Mouse (Mus musculus) layer of hippocampus, adult 11-12 months (tissue): ENCODE data around the gene Chchd6.

Source experiments
- DNase-seq: peaks from one replicate; pipeline ENCODE4 v3.0.0; 2022; ENCODE audit warnings: low spot score

The Chchd6 gene

GRCm38 (mm10) chr6:89404964-89405363, 190.5 kb downstream of the Chchd6 start:
- no peak for DNase-seq

DNA sequence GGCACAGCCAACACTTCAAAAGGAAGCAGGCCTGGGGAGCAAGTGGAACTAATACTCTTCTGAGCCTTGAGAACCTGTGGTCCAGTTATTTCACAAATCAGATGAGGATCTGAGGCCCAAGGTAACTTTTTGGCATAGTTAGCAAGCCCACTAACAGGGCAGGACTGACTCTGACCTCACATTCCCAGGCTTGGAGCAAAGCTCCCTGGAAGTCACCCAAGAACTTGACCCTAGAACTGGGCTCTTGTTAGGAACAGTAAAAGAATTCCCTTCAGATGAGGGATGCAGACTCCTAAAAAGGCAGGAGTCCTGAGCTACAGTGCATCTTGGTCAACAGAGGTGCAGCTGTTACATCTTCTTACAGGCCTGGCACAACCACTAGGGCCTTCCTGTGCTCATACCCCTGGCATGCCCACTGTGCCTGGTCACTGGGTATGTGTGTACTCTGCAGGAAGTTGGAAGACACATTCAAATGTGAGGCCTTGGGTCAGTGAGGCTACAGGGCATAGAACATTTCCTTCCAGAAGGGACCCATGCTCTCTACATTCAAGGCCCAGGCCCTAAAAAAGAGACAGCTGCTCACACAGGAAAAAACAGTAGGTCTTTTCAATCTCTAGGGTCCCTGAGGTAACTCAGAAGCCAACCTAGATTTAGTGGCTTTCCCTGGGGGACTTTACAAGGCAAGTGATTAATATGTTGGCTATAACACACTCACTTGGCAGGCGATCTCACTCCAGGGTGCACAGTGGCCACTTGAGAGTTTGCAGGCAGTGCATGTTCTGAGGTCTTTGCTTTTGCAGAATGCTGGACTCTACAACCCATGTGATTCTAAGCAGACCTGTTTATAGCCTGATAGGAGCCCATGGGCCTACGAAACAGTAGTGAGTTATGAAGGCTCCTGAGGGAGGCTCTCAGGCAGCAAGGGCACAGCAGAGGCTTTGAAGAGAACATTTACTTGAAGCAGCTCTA, 191.9 kb downstream of the Chchd6 start:
- no peak for DNase-seq

- DNase-seq: no peak
Measured at GRCm38 (mm10) chr6:89402406-89402805, 193.0 kb downstream of the Chchd6 start.

GRCm38 (mm10) chr6:89399564-89399963, 195.9 kb downstream of the Chchd6 start:
- no peak for DNase-seq

DNA sequence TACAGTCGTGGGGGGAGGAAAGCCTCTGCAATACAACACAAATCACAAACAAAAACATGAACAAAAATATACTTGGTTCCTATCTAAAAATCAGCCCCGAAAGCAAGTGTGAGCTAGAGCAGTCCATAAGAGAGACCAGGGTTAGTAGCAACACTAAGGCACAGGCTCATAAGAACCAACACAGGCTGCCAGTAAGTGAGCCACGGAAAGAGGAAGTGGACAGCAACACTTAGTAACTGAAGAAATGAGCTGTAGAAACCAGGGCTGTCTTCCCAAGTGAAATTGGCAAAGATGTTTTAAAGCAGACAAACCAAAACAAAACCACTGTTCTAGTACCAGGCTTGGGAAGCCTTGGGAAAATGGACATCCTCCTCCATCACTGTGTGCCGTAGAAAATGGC, 197.5 kb downstream of the Chchd6 start:
- no peak for DNase-seq

GRCm38 (mm10) chr6:89393820-89394219, 201.6 kb downstream of the Chchd6 start:
- no peak for DNase-seq

DNA sequence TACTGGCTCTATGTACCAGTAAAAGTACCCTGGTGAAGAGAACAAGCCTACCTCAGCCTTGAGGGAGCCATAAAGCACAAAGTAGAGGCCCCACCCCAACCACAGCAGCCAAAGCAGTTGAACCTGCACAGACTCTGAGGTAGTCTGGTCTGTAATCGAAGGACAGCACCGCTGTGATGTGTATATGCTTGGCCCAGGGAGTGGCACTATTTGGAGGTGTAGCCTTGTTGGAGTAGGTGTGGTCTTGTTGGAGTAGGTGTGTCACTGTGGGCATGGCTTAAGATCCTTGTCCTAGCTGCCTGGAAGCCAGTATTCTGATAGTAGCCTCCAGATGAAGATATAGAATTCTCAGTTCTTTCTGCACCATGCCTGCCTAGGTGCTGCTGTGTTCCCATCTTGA, 203.2 kb downstream of the Chchd6 start:
- DNase-seq: no peak

DNA sequence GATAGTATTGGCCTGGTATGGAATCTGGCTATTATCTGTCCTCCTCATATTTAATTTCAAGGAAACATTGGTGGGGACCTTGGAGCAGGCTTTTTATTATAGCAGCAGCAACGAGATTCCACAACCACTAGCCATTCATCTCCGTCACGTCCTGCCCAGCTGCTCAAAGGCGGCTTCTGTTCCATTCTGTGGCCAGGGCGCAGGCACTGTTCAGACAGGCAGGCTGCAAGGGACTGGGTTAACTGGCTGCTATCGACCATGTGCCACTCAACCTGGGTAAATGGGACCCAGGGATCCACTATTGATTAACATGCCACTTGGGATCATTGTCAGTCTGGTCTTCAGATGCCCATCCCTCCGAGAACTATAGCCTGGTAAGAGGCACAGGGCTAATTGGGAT, 205.7 kb downstream of the Chchd6 start:
- no peak for DNase-seq

DNA sequence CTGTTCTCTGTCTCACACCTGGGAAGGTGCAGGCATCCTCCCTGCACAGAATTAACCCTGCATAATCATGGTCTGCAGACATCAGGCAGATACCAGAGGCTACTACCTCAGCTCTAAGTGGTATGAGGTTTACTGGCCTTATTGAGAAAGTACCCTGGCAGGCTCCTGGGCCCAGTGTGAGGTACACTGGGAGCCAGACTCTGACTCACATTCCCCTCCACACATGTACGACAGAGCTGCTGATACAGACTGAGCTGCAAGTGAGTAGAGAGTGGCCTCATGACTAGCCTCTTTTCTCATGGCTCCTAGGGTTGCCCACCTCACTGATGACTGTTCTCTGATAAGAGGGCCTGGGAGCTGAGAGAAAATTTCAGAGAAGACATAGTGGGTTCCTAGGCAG, 208.5 kb downstream of the Chchd6 start:
- DNase-seq: no peak

DNA sequence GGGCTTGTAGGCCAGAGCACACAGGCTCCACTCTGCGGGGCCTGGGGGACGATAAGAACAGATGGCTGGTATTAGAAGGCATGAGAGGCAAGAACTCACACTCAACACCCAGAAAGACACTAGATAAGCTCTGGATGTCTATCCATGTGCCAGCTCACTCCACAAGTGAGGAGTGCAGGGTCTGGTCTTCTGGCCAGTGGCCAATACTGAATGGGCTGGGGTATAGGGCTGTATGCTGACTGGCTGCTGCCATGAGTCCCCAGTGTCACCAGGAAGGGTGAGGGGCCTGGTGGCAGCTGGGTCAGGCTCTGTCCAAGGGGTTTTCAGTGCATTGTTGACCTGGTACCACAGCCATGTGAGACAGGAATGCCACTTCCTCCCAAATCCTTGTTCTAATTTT, 210.8 kb downstream of the Chchd6 start:
- no peak for DNase-seq

GRCm38 (mm10) chr6:89381851-89382250, 213.6 kb downstream of the Chchd6 start:
- DNase-seq: no peak

DNA sequence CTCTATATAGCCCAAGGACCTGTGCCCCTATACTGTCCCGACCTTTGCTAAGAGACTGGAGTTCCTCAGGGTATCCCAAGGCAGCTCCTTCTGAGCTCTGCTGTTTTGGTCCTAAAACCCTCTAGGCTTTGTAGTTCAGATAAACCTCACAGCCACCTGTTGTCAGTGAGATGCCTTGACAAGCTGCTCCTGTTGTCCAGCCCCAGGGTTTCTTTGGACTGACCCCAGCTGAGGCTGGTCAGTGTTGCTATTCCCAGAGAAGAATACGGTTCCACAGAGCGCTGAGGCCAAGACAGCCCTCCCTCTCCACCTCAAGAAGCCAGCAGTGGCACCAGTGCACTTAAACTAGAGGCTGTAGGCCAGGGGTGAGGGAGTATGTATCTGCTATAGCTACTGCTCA, 214.3 kb downstream of the Chchd6 start:
- DNase-seq: no peak

DNA sequence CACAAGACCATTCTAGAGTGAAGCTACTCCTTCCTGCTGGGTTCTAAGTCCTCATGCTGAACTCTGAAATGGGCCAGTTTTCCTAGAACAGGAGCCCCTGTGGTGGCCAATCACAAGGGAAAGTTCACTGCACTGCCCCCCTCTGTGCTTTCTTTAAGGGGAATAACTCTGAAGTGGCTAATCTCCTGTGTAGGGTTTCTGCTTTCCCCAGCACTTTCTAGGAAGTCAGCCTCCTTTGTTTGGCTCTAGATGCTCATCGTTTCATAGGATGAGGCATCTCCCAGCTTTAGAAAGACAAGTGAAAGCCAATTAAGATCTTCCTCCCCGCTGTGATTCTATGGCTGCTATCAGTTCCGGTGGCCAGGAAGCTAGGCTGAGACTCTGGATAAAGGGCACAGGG, 214.7 kb downstream of the Chchd6 start:
- DNase-seq: no peak

- no peak for DNase-seq
Measured at GRCm38 (mm10) chr6:89378264-89378663, 217.2 kb downstream of the Chchd6 start.

DNA sequence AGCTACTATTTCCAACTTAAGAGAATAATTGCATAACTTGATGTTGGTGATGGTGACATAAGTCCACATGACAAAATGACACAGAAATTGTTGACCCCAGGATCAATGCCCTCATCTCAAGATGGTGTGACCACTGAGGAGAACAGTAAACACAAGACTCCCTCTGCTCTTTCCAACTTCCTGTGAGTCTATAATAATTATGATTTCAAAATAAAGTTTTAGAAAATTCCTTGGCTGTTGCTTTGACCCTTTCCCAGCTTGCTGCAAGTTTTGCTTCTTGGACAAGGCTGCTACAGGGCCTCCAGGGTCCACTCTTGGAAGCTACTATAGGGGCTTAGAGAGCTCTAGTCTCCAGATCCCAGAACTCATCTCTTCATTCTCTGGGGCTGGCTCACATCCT, 226.6 kb downstream of the Chchd6 start:
- no peak for DNase-seq

DNA sequence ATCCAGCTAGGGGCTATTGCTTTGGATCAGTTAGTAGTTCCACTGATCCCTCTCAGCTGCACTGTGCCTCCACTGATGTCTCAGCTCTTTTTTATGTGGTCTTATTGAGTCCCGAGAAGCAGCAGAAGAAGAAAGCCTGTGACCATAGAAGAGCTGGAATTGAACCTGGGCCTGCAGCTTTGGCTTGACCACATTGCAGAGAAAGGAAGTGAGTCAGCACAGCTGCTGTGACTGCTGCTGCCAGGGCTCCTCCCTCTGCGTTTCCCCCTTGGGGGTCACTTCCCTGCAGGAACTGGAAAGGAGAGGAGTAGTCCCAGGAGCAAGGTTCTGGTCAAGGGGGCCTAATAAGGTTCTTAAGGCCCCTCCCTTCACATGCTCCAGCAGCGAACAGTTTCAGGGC, 231.1 kb downstream of the Chchd6 start:
- no peak for DNase-seq

DNA sequence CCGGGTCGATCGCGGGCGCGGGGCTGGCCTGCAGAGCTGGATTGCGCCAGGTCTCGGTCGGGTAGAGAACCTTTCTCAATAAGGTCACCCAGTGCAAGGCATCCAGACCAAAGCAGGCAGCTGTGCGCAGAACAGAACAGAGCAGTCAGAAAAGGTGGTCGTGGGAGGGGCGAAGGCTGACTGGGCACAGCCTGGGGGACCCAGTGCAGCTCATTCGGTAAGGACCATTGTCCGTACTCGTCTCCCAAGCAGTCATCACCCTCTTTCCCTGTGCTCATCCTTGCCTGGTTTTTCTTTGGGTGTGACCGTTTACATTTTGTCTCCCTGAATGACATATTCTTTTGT, 232.4 kb downstream of the Chchd6 start:
- no peak for DNase-seq

- DNase-seq: peak; percentile 56
Measured at GRCm38 (mm10) chr6:89362281-89363106, 233.0 kb downstream of the Chchd6 start, which contains the start of gene Plxna1. Gene Plxna1 (minus strand): TSS chr6:89362620.

DNA sequence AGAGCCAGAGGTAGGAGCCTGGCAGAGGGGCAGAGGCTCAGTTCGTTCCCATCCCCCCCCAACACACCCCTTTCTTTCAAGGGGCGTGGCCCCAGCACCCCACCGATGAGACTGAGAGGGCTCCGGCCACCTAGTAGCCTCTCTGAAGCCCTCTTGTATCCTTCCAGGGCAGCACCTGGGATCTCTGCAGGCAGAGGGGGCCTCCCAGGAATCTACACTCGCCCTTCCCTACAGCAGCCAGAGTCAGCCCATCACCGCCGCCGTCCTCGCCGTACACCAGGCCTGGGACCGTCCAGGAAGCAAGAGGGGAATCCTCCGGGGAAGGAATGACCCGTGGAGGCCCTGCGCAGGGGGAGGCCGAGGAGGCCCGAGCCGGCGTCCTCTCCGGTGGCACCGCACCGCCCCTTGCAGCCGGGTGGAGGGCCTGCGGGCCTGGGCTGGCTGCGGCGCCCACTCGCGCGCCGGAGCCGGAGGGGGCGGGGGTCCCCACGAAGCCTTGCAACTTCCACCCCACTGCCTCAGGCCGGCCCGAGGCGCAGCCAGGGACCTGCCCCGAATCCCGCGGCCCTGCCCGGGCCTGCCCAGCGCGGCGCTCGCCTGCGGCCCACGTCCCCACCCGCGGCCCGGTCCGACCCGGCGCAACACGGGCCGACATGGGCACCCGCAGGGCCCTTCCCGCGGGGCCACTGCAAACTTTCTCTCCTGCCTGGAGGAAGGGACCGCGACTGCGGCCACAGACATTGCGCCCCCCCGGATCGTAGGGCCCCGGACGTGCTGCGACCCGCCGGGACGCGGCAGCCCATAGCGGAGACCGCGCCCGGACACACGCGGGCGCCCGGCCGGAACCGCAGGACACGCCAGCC, 233.8 kb downstream of the Chchd6 start:
- no peak for DNase-seq

DNA sequence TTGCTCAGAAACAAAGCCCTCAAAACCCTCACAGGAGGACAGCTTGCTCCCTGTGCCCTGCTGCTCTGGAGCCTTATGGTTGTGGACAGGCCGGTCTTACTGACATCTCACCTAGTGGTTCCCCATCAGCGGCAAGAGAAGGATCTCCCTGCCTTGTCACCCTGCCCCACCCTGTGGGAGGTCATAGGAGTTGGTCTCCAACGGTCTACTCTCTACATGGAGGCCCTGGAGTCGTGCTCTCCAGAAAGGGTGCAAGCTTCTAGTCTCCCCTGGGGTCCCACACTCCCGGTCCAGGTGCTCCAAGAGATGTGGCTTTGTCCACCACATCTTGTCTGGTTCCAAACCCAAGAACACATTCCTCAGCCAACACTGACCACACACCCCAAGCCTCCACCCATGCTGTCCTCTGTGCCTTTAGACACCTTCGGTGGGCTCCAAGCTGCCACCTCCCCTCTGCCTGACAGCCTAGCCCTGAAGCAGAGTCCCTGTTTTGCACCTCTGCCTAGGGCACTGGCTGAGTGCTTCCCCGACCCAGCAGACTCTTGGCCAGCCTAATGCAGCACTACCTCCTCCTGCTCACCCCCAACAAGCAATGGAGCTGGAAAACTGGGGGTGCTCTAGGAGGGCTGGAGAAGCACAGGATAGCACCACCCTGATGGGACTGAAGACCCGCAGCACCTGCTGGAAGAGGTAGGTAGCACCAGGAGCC, 234.6 kb downstream of the Chchd6 start:
- DNase-seq: no peak
